Mouse (Mus musculus) forebrain, embryonic 13.5 days (tissue): ENCODE measurements around the gene Glt6d1. TPM values are rescaled to one million over a fixed set of nuclear protein-coding genes. Genes with fewer than 3 reads are reported as not detected.
A peak's percentile ranks its signal among the peaks of the same experiment; 100 is the strongest.

Experiments
- ATAC-seq: fragments of 200-750 bp; cut with Nextera tagmentation; 2 replicates; pipeline ENCODE4 v1.8.0; 2017
- H3K27ac ChIP-seq: fragments of 300-500 bp; sonication (generic); 2 replicates; pipeline ENCODE4 v1.5.1; 2015; ENCODE audit warnings: inconsistent platforms, mild to moderate bottlenecking, moderate library complexity
- H3K27me3 ChIP-seq: fragments of 300-500 bp; sonication (generic); 2 replicates; pipeline ENCODE4 v1.6.1; 2015; ENCODE audit warnings: mild to moderate bottlenecking, inconsistent platforms
- H3K36me3 ChIP-seq: fragments of 300-500 bp; sonication (generic); 2 replicates; pipeline ENCODE4 v1.6.1; 2015; ENCODE audit warnings: mild to moderate bottlenecking, inconsistent platforms; ENCODE audit not compliant: poor library complexity, severe bottlenecking
- H3K4me1 ChIP-seq: fragments of 300-500 bp; sonication (generic); 2 replicates; pipeline ENCODE4 v1.6.1; 2015; ENCODE audit warnings: inconsistent platforms
- H3K4me2 ChIP-seq: fragments of 300-500 bp; sonication (generic); 2 replicates; pipeline ENCODE4 v1.6.1; 2015; ENCODE audit warnings: inconsistent platforms, mild to moderate bottlenecking, moderate library complexity
- H3K4me3 ChIP-seq: fragments of 300-500 bp; sonication (generic); 2 replicates; pipeline ENCODE4 v1.5.1; 2015; ENCODE audit warnings: mild to moderate bottlenecking, inconsistent platforms
- H3K9ac ChIP-seq: fragments of 300-500 bp; sonication (generic); 2 replicates; pipeline ENCODE4 v1.6.1; 2015; ENCODE audit warnings: mild to moderate bottlenecking, inconsistent platforms
- H3K9me3 ChIP-seq: fragments of 300-500 bp; sonication (generic); replicated peaks from 2 replicates; pipeline ENCODE4 v1.6.1; 2016; ENCODE audit warnings: inconsistent platforms
- WGBS: fragments of 180-500 bp; shearing (Covaris S2); methylation state at CpG from one replicate; pipeline ENCODE4 v1.1.7; 2015; 5-methylcytosine and 5-hydroxymethylcytosine counted together
- polyA plus RNA-seq: library from polyadenylated mRNA; unstranded; fragments of >200 nt; fragmentation: Nextera tagmentation; extraction: Ambion mirVana; gene quantifications from 2 replicates; pipeline ENCODE4 v1.2.1, GENCODE M21; 2015

The Glt6d1 gene
- polyA plus RNA-seq, 1 experiment from 2014 or later, result not detected

GRCm38 (mm10) chr2:25844097-25844496 is 28.4 kb upstream of the Glt6d1 start:
- WGBS, result 91% methylated on average over 3 of the region's 3 CpGs
- Histone ChIP-seq H3K27me3 (no peaks in the 10 kb centered on the region), H3K4me3 (no peak overlapping the region), H3K4me1 (peaks cover 16% of the 10 kb centered on the region), H3K27ac (no peak overlapping the region), H3K9me3 (no peaks in the 10 kb centered on the region), H3K4me2 (no peak overlapping the region), H3K9ac (no peak overlapping the region), H3K36me3 (no peaks in the 10 kb centered on the region)
- no peak for ATAC-seq

DNA sequence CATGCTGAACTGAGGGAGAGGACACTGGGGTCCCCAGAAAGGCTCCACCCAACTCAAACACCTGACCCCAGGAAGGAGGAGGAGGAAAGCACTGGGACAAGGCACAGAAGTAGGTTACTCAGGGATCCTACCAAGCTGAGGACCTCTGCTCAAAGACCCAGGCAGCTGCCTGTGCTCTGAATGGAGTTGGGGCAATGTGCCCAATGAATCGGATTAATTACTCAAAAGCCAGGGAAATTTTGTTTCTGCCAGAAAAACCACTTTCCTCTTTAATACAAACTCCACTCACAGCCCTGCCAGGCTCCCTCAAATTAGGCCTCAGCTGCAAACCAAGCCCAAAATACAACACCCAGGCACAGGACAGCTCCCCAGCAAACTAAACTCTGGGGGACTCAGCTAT is 27.1 kb upstream of the Glt6d1 start:
- Histone ChIP-seq H3K9ac (peak overlapping the region; percentile 30), H3K9me3 (no peaks in the 10 kb centered on the region), H3K4me1 (peaks cover 16% of the 10 kb centered on the region), H3K27me3 (no peaks in the 10 kb centered on the region), H3K4me2 (no peak overlapping the region), H3K27ac (no peak overlapping the region), H3K36me3 (no peaks in the 10 kb centered on the region), H3K4me3 (no peak overlapping the region)
- ATAC-seq, result no peak
- WGBS, result 14% methylated on average over 1 of the region's 1 CpGs

DNA sequence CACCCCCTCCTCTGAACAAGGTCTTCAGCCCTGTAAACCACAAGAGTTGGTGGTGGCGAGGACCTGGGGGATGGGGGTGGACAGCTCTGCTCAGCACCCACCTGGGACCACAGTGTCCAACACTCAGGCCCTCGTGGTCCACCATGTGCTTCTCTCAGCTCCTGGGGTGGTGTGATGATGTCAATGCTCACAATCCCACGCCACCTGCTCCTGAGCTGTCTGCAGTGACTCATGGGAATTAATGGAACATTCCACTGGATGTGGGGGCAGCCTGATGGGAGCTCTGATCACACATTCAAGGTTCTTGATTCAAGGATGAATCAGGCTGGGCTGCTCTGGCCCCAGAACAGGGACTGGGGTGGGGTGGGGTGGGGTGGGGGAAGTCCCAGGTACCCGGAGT is 26.5 kb upstream of the Glt6d1 start:
- Histone ChIP-seq H3K4me3 (no peak overlapping the region), H3K27ac (no peak overlapping the region), H3K27me3 (no peaks in the 10 kb centered on the region), H3K4me2 (no peak overlapping the region), H3K4me1 (peaks cover 16% of the 10 kb centered on the region), H3K9me3 (no peaks in the 10 kb centered on the region), H3K36me3 (no peaks in the 10 kb centered on the region), H3K9ac (no peak overlapping the region)
- 76% methylated on average over 4 of the region's 4 CpGs for WGBS
- no peak for ATAC-seq

DNA sequence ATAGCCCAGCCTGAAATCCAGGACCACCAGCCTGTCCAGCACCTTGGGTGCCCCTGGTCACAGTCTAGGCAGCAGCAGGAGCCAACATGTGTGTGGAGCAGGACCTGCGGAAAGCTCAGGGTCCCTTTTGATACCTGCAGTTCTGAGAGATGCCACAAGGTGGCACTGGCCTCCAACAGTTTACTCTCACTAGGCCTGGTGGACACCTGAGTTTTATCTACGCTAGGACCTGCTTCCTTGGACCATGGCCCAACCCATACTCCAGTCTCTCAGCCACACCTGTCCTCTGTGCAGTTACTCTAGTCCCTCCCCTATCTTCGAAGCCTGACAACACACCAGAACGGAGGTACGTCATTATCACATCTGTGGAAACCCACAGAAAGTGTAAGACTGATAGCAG is 20.6 kb upstream of the Glt6d1 start:
- H3K4me1 ChIP-seq, result no peaks in the 10 kb centered on the region
- no peaks in the 10 kb centered on the region for H3K27me3 ChIP-seq
- 44% methylated on average over 5 of the region's 5 CpGs for WGBS
- no peaks in the 10 kb centered on the region for H3K9me3 ChIP-seq
- H3K4me2 ChIP-seq, result no peak overlapping the region
- no peak overlapping the region for H3K4me3 ChIP-seq
- H3K27ac ChIP-seq, result no peak overlapping the region
- no peaks in the 10 kb centered on the region for H3K36me3 ChIP-seq
- peak; percentile 30; the same call in 1 of the 2 replicates for ATAC-seq
- H3K9ac ChIP-seq, result no peak overlapping the region

GRCm38 (mm10) chr2:25830786-25831185 is 15.1 kb upstream of the Glt6d1 start:
- H3K9me3 ChIP-seq, result no peaks in the 10 kb centered on the region
- ATAC-seq, result no peak
- H3K4me2 ChIP-seq, result no peak overlapping the region
- H3K27me3 ChIP-seq, result no peaks in the 10 kb centered on the region
- no peak overlapping the region for H3K27ac ChIP-seq
- H3K36me3 ChIP-seq, result no peaks in the 10 kb centered on the region
- no peak overlapping the region for H3K4me3 ChIP-seq
- no peak overlapping the region for H3K9ac ChIP-seq
- no peaks in the 10 kb centered on the region for H3K4me1 ChIP-seq
- WGBS, result 84% methylated on average over 3 of the region's 3 CpGs

DNA sequence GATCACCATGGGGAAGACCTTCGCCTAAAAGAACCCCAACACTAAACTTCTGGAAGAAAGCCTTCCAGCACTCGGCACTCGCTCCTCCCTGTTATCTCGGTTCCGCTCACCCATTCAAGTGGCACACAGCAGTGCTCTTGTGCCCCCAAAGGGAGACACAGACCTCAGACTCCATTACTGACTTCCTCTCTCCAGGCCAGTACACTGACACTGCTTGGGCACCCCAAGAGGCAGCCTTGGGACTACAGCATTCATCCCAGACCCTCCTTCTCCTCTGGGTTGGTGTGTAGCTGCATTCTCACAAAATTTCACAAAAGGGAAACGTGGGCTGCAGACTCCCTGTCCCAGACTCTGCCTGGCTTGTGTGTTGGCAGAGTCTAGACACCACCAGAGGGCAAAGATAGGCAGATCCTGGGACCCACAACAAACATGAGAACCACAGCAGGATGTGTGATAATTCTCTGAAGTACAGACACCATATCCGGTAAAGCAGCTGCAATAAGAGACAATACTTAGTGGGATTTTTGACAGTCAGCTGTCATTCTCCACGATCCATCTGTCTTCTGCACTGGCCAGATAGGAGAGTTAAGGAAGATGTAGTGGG is 12.8 kb upstream of the Glt6d1 start:
- H3K4me1 ChIP-seq, result no peaks in the 10 kb centered on the region
- ATAC-seq, result no peak
- H3K36me3 ChIP-seq, result no peaks in the 10 kb centered on the region
- no peaks in the 10 kb centered on the region for H3K27me3 ChIP-seq
- no peaks in the 10 kb centered on the region for H3K9me3 ChIP-seq
- H3K4me2 ChIP-seq, result no peak overlapping the region
- no peak overlapping the region for H3K4me3 ChIP-seq
- H3K9ac ChIP-seq, result no peak overlapping the region
- WGBS, result 79% methylated on average over 8 of the region's 8 CpGs
- no peak overlapping the region for H3K27ac ChIP-seq

- WGBS, result 91% methylated on average over 3 of the region's 3 CpGs
- no peaks in the 10 kb centered on the region for H3K36me3 ChIP-seq
- H3K4me3 ChIP-seq, result no peak overlapping the region
- no peaks in the 10 kb centered on the region for H3K4me1 ChIP-seq
- ATAC-seq, result no peak
- no peak overlapping the region for H3K4me2 ChIP-seq
- no peak overlapping the region for H3K9ac ChIP-seq
- H3K27me3 ChIP-seq, result no peaks in the 10 kb centered on the region
- H3K9me3 ChIP-seq, result no peaks in the 10 kb centered on the region
- H3K27ac ChIP-seq, result no peak overlapping the region
Observed at GRCm38 (mm10) chr2:25824751-25825150, 9.1 kb upstream of the Glt6d1 start.

GRCm38 (mm10) chr2:25822806-25823205 is 7.2 kb upstream of the Glt6d1 start, which contains the start of gene Lcn9:
Gene Lcn9 (plus strand): TSS chr2:25823153.
- no peak within 1 kb of the TSS for H3K4me3 ChIP-seq
- H3K27me3 ChIP-seq, result no peaks in the 10 kb centered on the region
- no peak within 1 kb of the TSS for H3K9ac ChIP-seq
- no peaks in the 10 kb centered on the region for H3K4me1 ChIP-seq
- 76% methylated on average over 1 of the region's 1 CpGs for WGBS
- no peak within 1 kb of the TSS for H3K27ac ChIP-seq
- no peaks in the 10 kb centered on the region for H3K9me3 ChIP-seq
- no peak for ATAC-seq
- H3K4me2 ChIP-seq, result no peak within 1 kb of the TSS
- no peaks in the 10 kb centered on the region for H3K36me3 ChIP-seq

GRCm38 (mm10) chr2:25813364-25813763 is 2.3 kb downstream of the Glt6d1 start:
- H3K27me3 ChIP-seq, result no peaks in the 10 kb centered on the region
- H3K36me3 ChIP-seq, result no peaks in the 10 kb centered on the region
- no peak overlapping the region for H3K27ac ChIP-seq
- 0 out of 2 replicates have a peak, but pooled peaks cover 4% of the 10 kb centered on the region for H3K9me3 ChIP-seq
- no peak for ATAC-seq
- H3K4me2 ChIP-seq, result no peak overlapping the region
- 84% methylated on average over 5 of the region's 5 CpGs for WGBS
- no peaks in the 10 kb centered on the region for H3K4me1 ChIP-seq
- no peak overlapping the region for H3K4me3 ChIP-seq
- no peak overlapping the region for H3K9ac ChIP-seq

- Histone ChIP-seq H3K9ac (no peak overlapping the region), H3K27ac (no peak overlapping the region), H3K36me3 (no peaks in the 10 kb centered on the region), H3K4me2 (no peak overlapping the region), H3K9me3 (0 out of 2 replicates have a peak, but pooled peaks cover 4% of the 10 kb centered on the region), H3K4me3 (no peak overlapping the region), H3K4me1 (no peaks in the 10 kb centered on the region), H3K27me3 (no peaks in the 10 kb centered on the region)
- ATAC-seq, result no peak
- 85% methylated on average over 2 of the region's 2 CpGs for WGBS
Observed at GRCm38 (mm10) chr2:25811711-25812110, 3.9 kb downstream of the Glt6d1 start.

GRCm38 (mm10) chr2:25798065-25798464 is 17.6 kb downstream of the Glt6d1 start:
- H3K36me3 ChIP-seq, result no peaks in the 10 kb centered on the region
- no peak overlapping the region for H3K4me3 ChIP-seq
- H3K27ac ChIP-seq, result no peak overlapping the region
- H3K9ac ChIP-seq, result no peak overlapping the region
- no peak overlapping the region for H3K4me2 ChIP-seq
- WGBS, result 40% methylated on average over 5 of the region's 5 CpGs
- H3K9me3 ChIP-seq, result no peaks in the 10 kb centered on the region
- no peaks in the 10 kb centered on the region for H3K27me3 ChIP-seq
- H3K4me1 ChIP-seq, result no peaks in the 10 kb centered on the region
- no peak for ATAC-seq

GRCm38 (mm10) chr2:25797635-25798034 is 18.0 kb downstream of the Glt6d1 start:
- Histone ChIP-seq H3K4me3 (no peak overlapping the region), H3K9ac (no peak overlapping the region), H3K27ac (no peak overlapping the region), H3K36me3 (no peaks in the 10 kb centered on the region), H3K9me3 (no peaks in the 10 kb centered on the region), H3K4me2 (no peak overlapping the region), H3K27me3 (no peaks in the 10 kb centered on the region), H3K4me1 (no peaks in the 10 kb centered on the region)
- ATAC-seq, result no peak
- 24% methylated on average over 2 of the region's 2 CpGs for WGBS

GRCm38 (mm10) chr2:25789092-25789491 is 26.6 kb downstream of the Glt6d1 start:
- Histone ChIP-seq H3K4me2 (no peak overlapping the region), H3K36me3 (no peaks in the 10 kb centered on the region), H3K4me1 (no peaks in the 10 kb centered on the region), H3K27ac (no peak overlapping the region), H3K27me3 (no peaks in the 10 kb centered on the region), H3K9ac (no peak overlapping the region), H3K9me3 (no peaks in the 10 kb centered on the region), H3K4me3 (no peak overlapping the region)
- 94% methylated on average over 3 of the region's 3 CpGs for WGBS
- ATAC-seq, result no peak
